Mouse (Mus musculus): ENCODE results near the gene Klk4.
A peak's percentile ranks its signal among the peaks of the same experiment; 100 is the strongest.

Gene Klk4

DNA sequence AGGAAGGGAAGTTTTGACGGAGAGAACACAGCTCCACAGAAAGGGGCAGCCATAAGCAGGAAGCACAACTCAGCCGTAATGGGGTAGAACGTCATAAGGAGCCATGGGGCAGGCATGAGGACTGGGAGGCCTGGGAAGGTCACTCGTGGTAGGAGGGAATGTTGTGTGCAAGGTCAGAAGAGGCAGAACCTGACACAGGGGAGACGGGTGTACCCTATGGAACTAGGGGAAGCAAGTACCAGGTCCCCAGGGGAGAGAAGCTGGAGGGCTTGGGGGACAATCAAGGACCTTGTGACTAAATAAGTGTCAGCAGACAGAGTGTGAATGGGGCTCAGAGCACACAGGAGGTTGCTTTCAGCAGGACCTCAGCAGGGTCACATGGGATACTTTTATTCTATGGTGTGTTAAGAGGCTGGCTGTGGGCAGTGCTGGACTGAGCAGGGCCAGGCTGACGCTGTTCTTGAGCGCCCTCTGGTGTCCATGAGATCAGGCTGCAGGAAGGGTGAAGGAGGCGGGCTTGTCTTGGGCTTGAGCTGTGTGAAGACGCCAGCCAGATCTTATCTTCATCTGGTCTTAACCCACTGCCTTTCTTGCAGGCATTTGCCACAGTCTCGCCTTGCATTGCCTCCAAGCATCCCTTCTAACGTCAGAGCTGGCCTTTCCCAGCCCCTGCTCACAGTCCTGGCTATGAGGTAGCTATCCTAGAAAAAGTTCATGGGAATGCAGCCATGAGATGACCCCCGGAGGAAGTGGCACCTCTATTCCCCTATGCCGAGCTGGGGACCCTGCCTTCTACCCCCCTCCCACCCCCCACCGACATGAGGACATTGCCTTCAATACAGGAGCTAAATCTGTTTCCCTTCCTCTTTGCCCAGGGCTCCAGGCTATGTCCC is 38.8 kb downstream of the Klk4 start:
- DNase-seq (ENCODE audit: low spot score in 2 of 2) = peak in 1 of 2 experiments; percentile 46

DNA sequence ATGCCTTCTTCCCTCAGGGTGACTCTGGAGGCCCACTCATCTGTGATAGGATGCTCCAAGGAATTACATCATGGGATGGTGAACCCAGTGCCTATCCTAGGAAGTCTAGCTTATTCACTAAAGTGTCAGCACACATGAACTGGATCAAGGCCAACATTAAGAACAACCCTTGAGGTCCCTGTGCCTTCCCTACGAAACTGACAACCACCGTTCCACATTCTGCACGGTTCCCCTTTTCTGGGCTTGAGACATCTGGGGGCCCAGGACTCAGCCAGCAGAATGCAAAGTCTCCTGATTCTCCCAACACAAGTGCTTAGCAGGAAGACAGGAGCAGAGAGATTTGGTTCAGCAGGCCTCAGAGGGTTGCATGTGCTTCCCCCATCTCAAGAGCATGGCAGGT is 39.6 kb downstream of the Klk4 start:
- DNase-seq (ENCODE audit: low spot score in 2 of 2) = no peak

DNA sequence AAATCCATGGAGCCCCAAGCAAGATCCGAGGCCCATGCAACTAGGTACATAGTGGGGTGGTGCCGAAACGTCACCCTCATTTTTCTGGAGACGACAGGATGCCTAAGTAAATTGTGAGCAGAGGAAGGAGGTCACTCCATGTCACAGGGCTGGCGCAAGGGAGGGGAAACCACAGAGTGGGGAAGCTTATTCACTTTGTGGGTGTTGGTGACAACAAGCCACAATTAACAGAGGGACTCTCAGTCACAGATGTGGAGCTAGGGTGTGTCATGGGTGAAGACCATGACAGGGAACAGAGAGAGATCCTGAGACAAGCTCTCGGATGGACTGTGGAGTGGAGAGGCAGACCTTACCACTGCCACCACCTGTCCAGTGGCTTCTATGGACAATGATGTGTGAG is 40.1 kb downstream of the Klk4 start:
- DNase-seq (ENCODE audit: low spot score in 2 of 2) = no peak

DNA sequence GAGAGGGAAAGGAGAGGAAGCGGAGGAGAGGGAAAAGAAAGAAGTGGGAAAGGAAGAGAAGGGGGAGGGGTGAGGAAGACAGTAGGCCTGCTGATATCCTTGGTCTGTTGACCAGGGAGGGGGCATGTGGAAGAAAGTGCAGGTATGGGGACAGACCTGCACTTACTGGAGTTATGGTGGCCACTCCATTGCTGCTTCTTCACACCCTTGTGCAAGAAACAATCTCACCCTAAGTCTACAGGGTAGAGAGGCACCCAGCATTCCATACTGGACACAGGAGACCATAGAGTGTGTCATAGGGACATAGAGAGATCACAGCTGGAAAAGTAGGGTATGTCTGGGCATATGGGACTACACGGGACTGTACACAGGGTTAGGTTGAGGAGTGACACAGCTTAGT is 41.0 kb downstream of the Klk4 start:
- no peak for DNase-seq (ENCODE audit: low spot score in 2 of 2)

DNA sequence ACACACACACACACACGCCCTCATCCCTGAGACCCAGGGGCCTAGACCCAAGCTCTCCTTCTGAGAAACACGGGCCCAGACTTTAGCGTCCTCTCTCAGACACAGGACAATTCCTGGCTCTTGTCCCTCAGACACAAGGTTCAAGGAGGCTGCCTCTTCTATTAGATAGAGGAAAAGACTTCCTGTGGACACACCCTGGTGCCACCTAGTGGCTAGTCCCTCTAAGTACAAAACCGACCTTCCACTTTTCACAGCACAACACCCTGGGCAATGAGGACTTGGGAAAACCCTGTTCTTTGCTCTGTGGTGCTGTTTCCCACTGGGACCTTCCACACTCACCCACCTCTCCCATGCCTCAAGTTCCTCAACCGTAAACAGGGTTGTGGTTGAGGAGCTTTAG is 45.0 kb downstream of the Klk4 start:
- no peak for DNase-seq (ENCODE audit: low spot score in 2 of 2)

DNA sequence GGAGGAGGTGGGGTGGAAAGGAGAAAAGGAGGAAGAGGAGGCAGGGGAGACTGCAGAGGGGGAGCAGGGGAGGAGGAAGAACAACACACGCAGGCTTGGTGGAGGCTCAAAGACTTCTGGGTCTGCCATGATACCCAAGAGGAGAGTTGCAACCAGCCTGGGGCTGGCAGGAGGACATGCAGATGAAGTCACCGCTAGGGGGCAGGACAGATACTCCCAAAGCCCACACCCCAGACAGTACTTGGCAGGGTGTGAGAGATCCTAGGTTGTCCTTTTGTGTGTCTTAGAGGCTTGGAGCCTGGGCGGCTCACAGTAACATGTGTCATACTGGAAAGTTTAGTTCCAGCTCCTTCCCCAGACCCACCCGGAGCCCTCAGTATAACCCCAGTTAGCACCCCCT is 47.6 kb downstream of the Klk4 start:
- DNase-seq (ENCODE audit: low spot score in 2 of 2) = no peak

GRCm38 (mm10) chr7:43932337-43932736 is 51.4 kb downstream of the Klk4 start:
- DNase-seq (ENCODE audit: low spot score in 2 of 2) = no peak

DNA sequence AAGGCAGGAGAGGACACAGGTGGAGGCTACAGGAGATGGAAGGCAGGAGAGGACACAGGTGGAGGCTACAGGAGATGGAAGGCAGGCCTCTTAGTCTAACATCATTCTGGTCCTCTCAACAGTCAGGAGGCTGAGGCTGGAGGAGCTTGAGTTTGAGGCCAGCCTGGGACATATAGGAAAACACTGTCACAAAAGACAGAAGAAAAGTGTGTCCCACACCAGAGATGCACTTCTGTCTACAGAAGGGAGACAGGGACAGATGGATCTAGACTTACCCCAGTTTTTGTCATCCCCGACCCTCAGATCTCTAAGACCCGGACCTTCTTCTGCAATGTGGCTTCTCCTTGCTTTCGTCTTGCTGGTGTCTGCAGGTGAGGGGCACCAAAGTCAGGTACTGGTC is 52.5 kb downstream of the Klk4 start, which contains the start of gene Klk15:
Gene Klk15, plus strand, starts transcription at position 301 of the 400 bp plus-strand sequence.
- no peak for DNase-seq (ENCODE audit: low spot score in 2 of 2)

- DNase-seq (ENCODE audit: low spot score in 2 of 2) = no peak
These were observed 53.8 kb downstream of the Klk4 start for GRCm38 (mm10) chr7:43934747-43935146.
